Mouse (Mus musculus): ENCODE results near the gene Hist4h4. TPM values are rescaled to one million over a fixed set of nuclear protein-coding genes. Genes with fewer than 3 reads are reported as not detected.
"Not testable (repeated sequence)": the region's sequence is repeated elsewhere in the genome, so short reads cannot be mapped to it uniquely, and the experiment has no call there.

The Hist4h4 gene
- polyA plus RNA-seq, 1 experiment = 17.8 TPM

- H3K36me3 ChIP-seq (ENCODE audit: control insufficient read depth, insufficient read depth, low read length) = no peaks in the 10 kb centered on the region
- TF ChIP-seq POLR2A (IDR thresholded peaks at IDR 0.05; ENCODE audit: control insufficient read depth, extremely low read depth, insufficient read depth, low read length, poor library complexity) = no peak
- TF ChIP-seq CTCF (IDR thresholded peaks at IDR 0.05; ENCODE audit: borderline replicate concordance, control insufficient read depth, extremely low read depth, insufficient read depth, low read length, poor library complexity) = no peak
- H3K27me3 ChIP-seq (ENCODE audit: control insufficient read depth, insufficient read depth, low read length) = no peaks in the 10 kb centered on the region
- H3K4me3 ChIP-seq (ENCODE audit: control insufficient read depth, insufficient read depth, low read length) = no peak overlapping the region
- H3K27ac ChIP-seq (ENCODE audit: control insufficient read depth, insufficient read depth, low read length) = no peak overlapping the region; the same call in 1 of the 2 replicates
- no peak for DNase-seq
- 56% methylated on average over 1 of the region's 1 CpGs for WGBS
- H3K4me1 ChIP-seq (replicated peaks; ENCODE audit: control insufficient read depth, insufficient read depth, low read length) = peaks cover 14% of the 10 kb centered on the region
Measured at GRCm38 (mm10) chr6:136805409-136805775, 1.2 kb upstream of the Hist4h4 start.

- DNase-seq = no peak
- peak overlapping the region; percentile 91 for H3K27ac ChIP-seq (ENCODE audit: control insufficient read depth, insufficient read depth, low read length)
- H3K4me1 ChIP-seq (replicated peaks; ENCODE audit: control insufficient read depth, insufficient read depth, low read length) = peaks cover 14% of the 10 kb centered on the region
- no peak overlapping the region for H3K4me3 ChIP-seq (ENCODE audit: control insufficient read depth, insufficient read depth, low read length)
- no peaks in the 10 kb centered on the region for H3K36me3 ChIP-seq (ENCODE audit: control insufficient read depth, insufficient read depth, low read length)
- TF ChIP-seq POLR2A (IDR thresholded peaks at IDR 0.05; ENCODE audit: control insufficient read depth, extremely low read depth, insufficient read depth, low read length, poor library complexity) = no peak
- no peak for TF ChIP-seq CTCF (IDR thresholded peaks at IDR 0.05; ENCODE audit: borderline replicate concordance, control insufficient read depth, extremely low read depth, insufficient read depth, low read length, poor library complexity)
- 2% methylated on average over 9 of the region's 9 CpGs for WGBS
- no peaks in the 10 kb centered on the region for H3K27me3 ChIP-seq (ENCODE audit: control insufficient read depth, insufficient read depth, low read length)
Measured at GRCm38 (mm10) chr6:136804705-136805408, 642 bp upstream of the Hist4h4 start.

GRCm38 (mm10) chr6:136803093-136803738, 999 bp downstream of the Hist4h4 start:
- 13% methylated on average over 12 of the region's 12 CpGs for WGBS
- no peaks in the 10 kb centered on the region for H3K27me3 ChIP-seq (ENCODE audit: control insufficient read depth, insufficient read depth, low read length)

DNA sequence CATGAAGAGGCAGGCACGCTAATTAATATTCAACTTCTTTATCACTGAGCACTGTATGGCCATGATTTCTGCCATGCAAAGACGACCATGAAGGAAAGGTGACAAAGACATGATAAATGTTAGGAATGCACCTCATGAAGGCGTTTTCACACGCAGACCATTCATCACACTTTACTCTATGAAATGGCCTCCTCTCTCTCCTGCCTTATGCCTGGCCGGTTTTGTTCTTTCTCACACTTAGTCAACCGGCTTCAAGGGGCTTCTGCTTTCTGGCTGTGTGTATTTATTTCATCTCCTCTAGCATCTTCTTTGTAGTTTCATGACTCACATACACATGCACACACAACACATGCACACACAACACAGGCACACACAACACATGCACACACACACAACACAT, 2.9 kb downstream of the Hist4h4 start:
- H3K27me3 ChIP-seq (ENCODE audit: control insufficient read depth, insufficient read depth, low read length) = no peaks in the 10 kb centered on the region
- H3K4me3 ChIP-seq (ENCODE audit: control insufficient read depth, insufficient read depth, low read length) = no peak overlapping the region
- 0 out of 2 replicates have a peak, but pooled peaks cover 4% of the 10 kb centered on the region for H3K4me1 ChIP-seq (replicated peaks; ENCODE audit: control insufficient read depth, insufficient read depth, low read length)
- TF ChIP-seq CTCF (IDR thresholded peaks at IDR 0.05; ENCODE audit: borderline replicate concordance, control insufficient read depth, extremely low read depth, insufficient read depth, low read length, poor library complexity) (no peak), POLR2A (IDR thresholded peaks at IDR 0.05; ENCODE audit: control insufficient read depth, extremely low read depth, insufficient read depth, low read length, poor library complexity) (no peak)
- no peak overlapping the region for H3K27ac ChIP-seq (ENCODE audit: control insufficient read depth, insufficient read depth, low read length)
- 96% methylated on average over 6 of the region's 6 CpGs for WGBS
- H3K36me3 ChIP-seq (ENCODE audit: control insufficient read depth, insufficient read depth, low read length) = no peaks in the 10 kb centered on the region
- DNase-seq = no peak

More at GRCm38 (mm10) chr6:136803093-136803738, 999 bp downstream of the Hist4h4 start:
- Histone ChIP-seq H3K4me1 (replicated peaks; ENCODE audit: control insufficient read depth, insufficient read depth, low read length) (peaks cover 8% of the 10 kb centered on the region), H3K4me3 (ENCODE audit: control insufficient read depth, insufficient read depth, low read length) (peak overlapping the region; percentile 33), H3K27ac (ENCODE audit: control insufficient read depth, insufficient read depth, low read length) (peak overlapping the region; percentile 99), H3K36me3 (ENCODE audit: control insufficient read depth, insufficient read depth, low read length) (no peaks in the 10 kb centered on the region)
- TF ChIP-seq POLR2A (IDR thresholded peaks at IDR 0.05; ENCODE audit: control insufficient read depth, extremely low read depth, insufficient read depth, low read length, poor library complexity) (no peak), CTCF (IDR thresholded peaks at IDR 0.05; ENCODE audit: borderline replicate concordance, control insufficient read depth, extremely low read depth, insufficient read depth, low read length, poor library complexity) (no peak)
- no peak for DNase-seq

DNA sequence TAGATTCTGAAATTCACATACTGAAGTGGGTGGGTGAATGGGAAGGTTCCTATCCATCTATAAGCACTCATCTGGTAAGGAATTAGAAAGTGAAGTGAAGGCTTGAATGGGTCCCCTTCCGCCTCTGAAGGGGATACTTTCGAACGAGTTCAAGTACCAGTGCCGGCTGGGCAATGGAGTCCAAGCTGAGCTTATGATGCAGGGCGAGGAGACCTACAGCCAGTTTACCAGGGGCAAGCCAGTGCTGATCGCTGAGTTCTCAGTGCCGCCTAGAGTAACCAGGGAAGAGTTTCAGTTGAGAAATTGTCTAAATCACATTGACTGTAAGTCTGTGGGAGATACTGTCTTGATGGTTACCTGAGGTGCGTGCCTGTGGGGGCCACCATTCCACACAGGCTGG, 3.5 kb downstream of the Hist4h4 start:
- no peaks in the 10 kb centered on the region for H3K27me3 ChIP-seq (ENCODE audit: control insufficient read depth, insufficient read depth, low read length)
- DNase-seq = no peak
- 0 out of 2 replicates have a peak, but pooled peaks cover 4% of the 10 kb centered on the region for H3K4me1 ChIP-seq (replicated peaks; ENCODE audit: control insufficient read depth, insufficient read depth, low read length)
- no peak for TF ChIP-seq CTCF (IDR thresholded peaks at IDR 0.05; ENCODE audit: borderline replicate concordance, control insufficient read depth, extremely low read depth, insufficient read depth, low read length, poor library complexity)
- TF ChIP-seq POLR2A (IDR thresholded peaks at IDR 0.05; ENCODE audit: control insufficient read depth, extremely low read depth, insufficient read depth, low read length, poor library complexity) = no peak
- 96% methylated on average over 8 of the region's 8 CpGs for WGBS
- no peak overlapping the region for H3K27ac ChIP-seq (ENCODE audit: control insufficient read depth, insufficient read depth, low read length)
- H3K36me3 ChIP-seq (ENCODE audit: control insufficient read depth, insufficient read depth, low read length) = no peaks in the 10 kb centered on the region
- H3K4me3 ChIP-seq (ENCODE audit: control insufficient read depth, insufficient read depth, low read length) = no peak overlapping the region

DNA sequence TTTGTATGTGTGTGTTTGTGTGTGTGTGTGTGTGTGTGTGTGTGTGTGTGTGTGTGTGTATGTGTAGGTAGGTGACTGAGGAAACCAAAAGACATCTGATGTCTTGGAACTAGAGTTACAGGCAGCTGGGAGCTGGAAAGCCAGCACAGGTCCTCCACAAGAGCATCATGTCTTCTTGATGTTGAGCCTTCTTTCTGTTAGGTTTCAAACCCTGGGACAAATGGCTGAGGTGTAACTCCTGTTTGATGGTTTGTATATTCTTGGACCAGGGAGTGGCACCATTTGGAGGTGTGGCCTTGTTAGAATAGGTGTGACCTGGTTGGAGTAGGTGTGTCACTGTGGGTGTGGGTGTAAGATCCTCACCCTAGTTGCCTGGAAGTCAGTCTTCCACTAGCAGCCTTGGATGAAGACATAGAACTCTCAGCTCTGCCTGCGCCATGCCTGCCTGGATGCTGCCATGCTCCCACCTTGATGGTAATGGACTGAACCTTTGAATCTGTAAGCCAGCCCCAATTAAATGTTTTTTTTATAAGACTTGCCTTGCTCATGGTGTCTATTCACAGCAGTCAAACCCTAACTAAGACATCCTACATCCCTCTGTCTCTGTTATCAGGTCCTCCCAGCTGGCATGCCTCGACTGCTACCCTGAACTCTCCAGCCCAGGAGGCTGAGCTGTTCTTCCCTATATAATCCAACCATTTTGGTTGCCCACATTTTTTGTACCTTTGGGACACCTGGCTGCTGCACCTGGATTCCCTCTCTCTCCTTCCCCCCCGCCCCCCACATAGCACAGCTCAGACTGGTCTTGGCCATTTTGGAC, 6.1 kb downstream of the Hist4h4 start:
- WGBS = 94% methylated on average over 3 of the region's 3 CpGs
- not testable (repeated sequence) for H3K27ac ChIP-seq (ENCODE audit: control insufficient read depth, insufficient read depth, low read length)

More for the DNA sequence above, 6.1 kb downstream of the Hist4h4 start:
- H3K36me3 ChIP-seq (ENCODE audit: control insufficient read depth, insufficient read depth, low read length); DNase-seq; H3K4me3 ChIP-seq (ENCODE audit: control insufficient read depth, insufficient read depth, low read length); H3K4me1 ChIP-seq (replicated peaks; ENCODE audit: control insufficient read depth, insufficient read depth, low read length); H3K27me3 ChIP-seq (ENCODE audit: control insufficient read depth, insufficient read depth, low read length): not testable (repeated sequence)

Data from thymus, adult 2 months (tissue).